Mouse (Mus musculus) liver, adult 2 months (tissue): ENCODE measurements around the gene Mtg2.

ENCODE experiments used
- CTCF ChIP-seq: fragments of 200-500 bp; IDR thresholded peaks from 2 replicates; pipeline ENCODE4 v1.5.1; 2011; ENCODE audit warnings: low read depth, low read length, control low read depth
- POLR2A ChIP-seq: fragments of 200-500 bp; IDR thresholded peaks from 2 replicates; pipeline ENCODE4 v1.6.1; 2011; ENCODE audit warnings: low read length, control low read depth; ENCODE audit not compliant: insufficient read depth; ENCODE audit errors: extremely low read depth

DNA sequence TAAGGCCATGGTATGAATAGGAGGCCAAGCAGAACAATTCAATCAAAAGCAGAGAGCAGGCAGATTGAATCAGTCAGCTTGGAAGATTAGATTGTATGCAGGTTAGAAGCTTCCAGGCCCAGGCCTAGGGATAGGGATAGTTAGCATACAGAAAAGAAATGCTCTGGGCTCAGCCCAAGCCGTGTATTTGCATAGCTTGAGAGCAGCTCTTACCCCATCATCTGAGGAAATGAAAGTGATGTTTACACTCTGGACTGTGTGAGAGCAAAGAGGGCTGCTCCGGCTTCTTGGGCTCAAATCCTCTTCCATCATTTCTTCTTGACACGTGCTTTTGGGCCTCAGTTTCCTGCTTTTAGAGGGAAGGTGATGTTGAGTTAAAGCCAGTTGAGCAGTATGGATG is 22.8 kb upstream of the Mtg2 start:
- TF ChIP-seq CTCF = no peak
- no peak for TF ChIP-seq POLR2A
